Comparison of ENCODE assay signal across 8 mouse cellular contexts in genomic region chr1:180313517-180314440, GRCm38 (mm10). TPM values are rescaled to one million over a fixed set of nuclear protein-coding genes. Genes with fewer than 3 reads are reported as not detected.
A peak's percentile ranks its signal among the peaks of the same experiment; 100 is the strongest.
DNase-seq lines count a peak whose midpoint lies in the region; ATAC-seq and TF ChIP-seq lines count a peak whose summit lies in the region.

No protein-coding gene starts in this region.

- no peaks in the 10 kb centered on the region for H3K27me3 ChIP-seq in embryonic facial prominence, embryonic 11.5 days (ENCODE audit: control insufficient read depth, insufficient read depth, low read length)
- no peaks in the 10 kb centered on the region for H3K27me3 ChIP-seq in intestine, embryonic 16.5 days (replicated peaks; ENCODE audit: control insufficient read depth, insufficient read depth, low read length)
- H3K27me3 ChIP-seq in liver, postnatal 0 days (ENCODE audit: insufficient read depth, low read length) = peaks cover 7% of the 10 kb centered on the region; the same call in 1 of the 2 replicates
- H3K27me3 ChIP-seq in neural tube, embryonic 15.5 days (replicated peaks) = no peaks in the 10 kb centered on the region

- H3K9ac ChIP-seq in ES-E14 (ENCODE audit: insufficient read depth, low read depth, low read length, poor library complexity, severe bottlenecking) = 0 out of 2 replicates have a peak overlapping the region, but pooled peaks have one; percentile 43
- peak overlapping the region; percentile 26; the same call in 1 of the 2 replicates for H3K9ac ChIP-seq in embryonic facial prominence, embryonic 11.5 days (replicated peaks; ENCODE audit: low read length)
- 0 out of 2 replicates have a peak overlapping the region, but pooled peaks have one; percentile 27 for H3K9ac ChIP-seq in intestine, embryonic 16.5 days (ENCODE audit: low read depth, low read length)
- no peak overlapping the region for H3K9ac ChIP-seq in liver, postnatal 0 days (replicated peaks)
- no peak overlapping the region for H3K9ac ChIP-seq in neural tube, embryonic 15.5 days (replicated peaks)

- H3K4me1 ChIP-seq in ES-E14 (ENCODE audit: control insufficient read depth in 2 of 2, insufficient read depth in 2 of 2, low read length in 2 of 2, poor library complexity in 1 of 2) = peaks cover 6 to 15% of the 10 kb centered on the region in 2 experiments; a peak in 3 of 4 replicates
- H3K4me1 ChIP-seq in embryonic facial prominence, embryonic 11.5 days (ENCODE audit: control insufficient read depth, insufficient read depth, low read length) = peaks cover 5% of the 10 kb centered on the region
- H3K4me1 ChIP-seq in intestine, embryonic 16.5 days (ENCODE audit: control insufficient read depth, insufficient read depth, low read length) = peaks cover 13% of the 10 kb centered on the region
- H3K4me1 ChIP-seq in liver, postnatal 0 days (ENCODE audit: insufficient read depth) = peaks cover 10% of the 10 kb centered on the region
- H3K4me1 ChIP-seq in neural tube, embryonic 15.5 days = peaks cover 29% of the 10 kb centered on the region

- TF ChIP-seq CTCF in liver, postnatal 0 days (IDR thresholded peaks at IDR 0.05; ENCODE audit: low read depth) = no peak

- H3K4me3 ChIP-seq in ES-E14 (ENCODE audit: insufficient read depth in 1 of 2, low read depth in 1 of 2, low read length in 2 of 2, poor library complexity in 1 of 2, severe bottlenecking in 1 of 2) = peak overlapping the region; percentile 31 to 47
- peak overlapping the region; percentile 28; the same call in 1 of the 2 replicates for H3K4me3 ChIP-seq in embryonic facial prominence, embryonic 11.5 days (ENCODE audit: low read depth, low read length)
- peak overlapping the region; percentile 21 for H3K4me3 ChIP-seq in intestine, embryonic 16.5 days (ENCODE audit: low read length)
- H3K4me3 ChIP-seq in liver, postnatal 0 days (ENCODE audit: low read depth, low read length) = no peak overlapping the region
- H3K4me3 ChIP-seq in neural tube, embryonic 15.5 days (replicated peaks) = peak overlapping the region; percentile 24

- peak overlapping the region; percentile 29; the same call in 1 of the 2 replicates for H3K27ac ChIP-seq in ES-E14 (ENCODE audit: insufficient read depth, low read depth, low read length, poor library complexity, severe bottlenecking)
- H3K27ac ChIP-seq in embryonic facial prominence, embryonic 11.5 days (replicated peaks; ENCODE audit: low read depth, low read length) = no peak overlapping the region
- no peak overlapping the region for H3K27ac ChIP-seq in intestine, embryonic 16.5 days (ENCODE audit: low read length)
- H3K27ac ChIP-seq in liver, postnatal 0 days (ENCODE audit: low read depth) = peak overlapping the region; percentile 29; the same call in 1 of the 2 replicates
- peak overlapping the region; percentile 60 for H3K27ac ChIP-seq in neural tube, embryonic 15.5 days (replicated peaks)

- in situ Hi-C loops in ES-E14 (cut with MboI; ENCODE audit: low sequenced_read_pairs in 2 of 2, unreplicated experiment in 2 of 2) = no loop called here

- TF ChIP-seq EP300 in liver, postnatal 0 days (IDR thresholded peaks at IDR 0.05; ENCODE audit: low read depth) = no peak

- peak overlapping the region; percentile 47 for H3K4me2 ChIP-seq in embryonic facial prominence, embryonic 11.5 days (ENCODE audit: low read depth, low read length)
- H3K4me2 ChIP-seq in intestine, embryonic 16.5 days (ENCODE audit: low read depth, low read length) = peak overlapping the region; percentile 42
- peak overlapping the region; percentile 29 for H3K4me2 ChIP-seq in liver, postnatal 0 days (ENCODE audit: low read depth, low read length)
- H3K4me2 ChIP-seq in neural tube, embryonic 15.5 days = peak overlapping the region; percentile 56

- peak; percentile 82 for DNase-seq in ES-E14 (ENCODE audit: low read depth, low spot score)
- peak; percentile 75 for DNase-seq in embryonic facial prominence, embryonic 11.5 days (ENCODE audit: low spot score)
- DNase-seq in liver, postnatal 0 days = peak; percentile 43
- DNase-seq in urinary bladder, postnatal 4 days (ENCODE audit: low spot score in 2 of 2) = no peak
- no peak for DNase-seq in spleen, postnatal 4 days (ENCODE audit: low spot score in 2 of 2)

- ATAC-seq in CD4-positive, CD25-positive, alpha-beta regulatory T cell, adult 4 months = peak; percentile 84
- ATAC-seq in embryonic facial prominence, embryonic 11.5 days (replicated peaks; ENCODE audit: insufficient number of reproducible peaks, low FRiP score, low TSS enrichment, low read depth) = peak; percentile 89
- peak; percentile 91 for ATAC-seq in intestine, embryonic 16.5 days
- ATAC-seq in liver, postnatal 0 days = peak; percentile 70
- peak; percentile 82 for ATAC-seq in neural tube, embryonic 15.5 days (ENCODE audit: low FRiP score)

- no peaks in the 10 kb centered on the region for H3K9me3 ChIP-seq in ES-E14 (ENCODE audit: control insufficient read depth, insufficient read depth, low read depth, low read length)
- no peaks in the 10 kb centered on the region for H3K9me3 ChIP-seq in embryonic facial prominence, embryonic 11.5 days (replicated peaks; ENCODE audit: control insufficient read depth, low read length)
- no peaks in the 10 kb centered on the region for H3K9me3 ChIP-seq in intestine, embryonic 16.5 days (ENCODE audit: control insufficient read depth, low read length)
- H3K9me3 ChIP-seq in liver, postnatal 0 days (ENCODE audit: low read length) = no peaks in the 10 kb centered on the region
- no peaks in the 10 kb centered on the region for H3K9me3 ChIP-seq in neural tube, embryonic 15.5 days (replicated peaks)

- WGBS in embryonic facial prominence, embryonic 11.5 days = 10% methylated on average over 20 of the region's 20 CpGs
- 12% methylated on average over 20 of the region's 20 CpGs for whole genome bisulfite sequencing in intestine, embryonic 16.5 days
- WGBS in liver, postnatal 0 days (ENCODE audit: insufficient replicate concordance) = 19% methylated on average over 20 of the region's 20 CpGs
- WGBS in neural tube, embryonic 15.5 days = 10% methylated on average over 20 of the region's 20 CpGs

- no peaks in the 10 kb centered on the region for H3K36me3 ChIP-seq in ES-E14 (ENCODE audit: control insufficient read depth, insufficient read depth, low read length, poor library complexity, severe bottlenecking)
- no peaks in the 10 kb centered on the region for H3K36me3 ChIP-seq in embryonic facial prominence, embryonic 11.5 days (replicated peaks; ENCODE audit: control insufficient read depth, insufficient read depth, low read depth, low read length)
- H3K36me3 ChIP-seq in intestine, embryonic 16.5 days (ENCODE audit: control insufficient read depth, insufficient read depth, low read length) = no peaks in the 10 kb centered on the region
- H3K36me3 ChIP-seq in liver, postnatal 0 days (replicated peaks; ENCODE audit: insufficient read depth, low read length) = no peaks in the 10 kb centered on the region
- no peaks in the 10 kb centered on the region for H3K36me3 ChIP-seq in neural tube, embryonic 15.5 days

TF ChIP-seq in ES-E14, 5 proteins besides CTCF, POLR2A, EP300 and RAD21:
- 0 out of 2 replicates have a peak, but pooled peaks have one; percentile 12 for TF ChIP-seq CHD2 (IDR thresholded peaks at IDR 0.05; ENCODE audit: low read depth, low read length)
- TF ChIP-seq ZC3H11A (IDR thresholded peaks at IDR 0.05; ENCODE audit: borderline replicate concordance, low read depth, low read length) = no peak

RNA-seq across cellular contexts. Expression of gene Itpkb, which starts 16.5 kb away (rescaled TPM):
- polyA plus RNA-seq in CD4-positive, CD25-positive, alpha-beta regulatory T cell, adult 4 months (2017; shearing (Covaris generic)) = 10 to 100 TPM; 54.6 to 56.7 TPM
- 2.8 and 3.3 TPM in 2 replicates for total RNA-seq in ES-E14 (2012; rRNA removed)
- 3.4 and 3.8 TPM in 2 replicates for polyA plus RNA-seq in embryonic facial prominence, embryonic 11.5 days (2014; fragmentation: Nextera tagmentation; extraction: Ambion mirVana)
- polyA plus RNA-seq in intestine, embryonic 16.5 days (2015; fragmentation: Nextera tagmentation; extraction: Ambion mirVana) = 5.1 TPM in 2 replicates
- polyA plus RNA-seq in liver, postnatal 0 days (2015; fragmentation: Nextera tagmentation; extraction: Ambion mirVana) = 1.3 and 1.4 TPM in 2 replicates
- polyA plus RNA-seq in neural tube, embryonic 15.5 days (2015; fragmentation: Nextera tagmentation; extraction: Ambion mirVana) = 4.1 and 5.3 TPM in 2 replicates

RNA-seq across cellular contexts. Expression of gene Psen2, which starts 50.5 kb away (rescaled TPM):
- 100 to 1,000 TPM; 130 to 142 TPM for polyA plus RNA-seq in CD4-positive, CD25-positive, alpha-beta regulatory T cell, adult 4 months (2017; shearing (Covaris generic))
- 13.6 and 24.6 TPM in 2 replicates for total RNA-seq in ES-E14 (2012; rRNA removed)
- polyA plus RNA-seq in embryonic facial prominence, embryonic 11.5 days (2014; fragmentation: Nextera tagmentation; extraction: Ambion mirVana) = 5.2 and 6.2 TPM in 2 replicates
- polyA plus RNA-seq in intestine, embryonic 16.5 days (2015; fragmentation: Nextera tagmentation; extraction: Ambion mirVana) = 22.6 and 25.2 TPM in 2 replicates
- 25.6 and 25.8 TPM in 2 replicates for polyA plus RNA-seq in liver, postnatal 0 days (2015; fragmentation: Nextera tagmentation; extraction: Ambion mirVana)
- 16.8 and 19.8 TPM in 2 replicates for polyA plus RNA-seq in neural tube, embryonic 15.5 days (2015; fragmentation: Nextera tagmentation; extraction: Ambion mirVana)

Comparison
In these comparisons a context has a peak if more than half of its experiments do, and no peak if none do; other contexts are left out.
1. DNase-seq: peak in ES-E14 (single experiment), embryonic facial prominence, embryonic 11.5 days (single experiment) and liver, postnatal 0 days (single experiment); none in urinary bladder, postnatal 4 days (0 of 2) and spleen, postnatal 4 days (0 of 2).
2. H3K27ac ChIP-seq: peak in ES-E14 (single experiment), liver, postnatal 0 days (single experiment) and neural tube, embryonic 15.5 days (single experiment); none in embryonic facial prominence, embryonic 11.5 days (single experiment) and intestine, embryonic 16.5 days (single experiment).
3. H3K9ac ChIP-seq: peak in ES-E14 (single experiment), embryonic facial prominence, embryonic 11.5 days (single experiment) and intestine, embryonic 16.5 days (single experiment); none in liver, postnatal 0 days (single experiment) and neural tube, embryonic 15.5 days (single experiment).
4. Peak in every context shown above with its lines, with median percentiles within 50 percentile points of each other: ATAC-seq and H3K4me2 ChIP-seq.